Mouse (Mus musculus) ES-E14 (cell line): ENCODE data around the gene Fbxo40.

Experiments
- HCFC1 ChIP-seq: IDR thresholded peaks from 2 replicates; pipeline ENCODE4 v1.6.1; 2012; ENCODE audit warnings: low read length, inconsistent platforms, borderline replicate concordance; ENCODE audit not compliant: insufficient read depth
- MAFK ChIP-seq: IDR thresholded peaks from 2 replicates; pipeline ENCODE4 v1.6.1; 2014; ENCODE audit warnings: mild to moderate bottlenecking, low read depth, low read length, inconsistent platforms; ENCODE audit not compliant: insufficient read depth
- ZNF384 ChIP-seq: IDR thresholded peaks from 2 replicates; pipeline ENCODE4 v1.6.1; 2012; ENCODE audit warnings: low read depth, low read length, inconsistent platforms

- TF ChIP-seq MAFK, result no peak
- no peak for TF ChIP-seq HCFC1
- no peak for TF ChIP-seq ZNF384
These were observed 61.1 kb downstream of the Fbxo40 start for GRCm38 (mm10) chr16:36929216-36929615.
